Mouse (Mus musculus): ENCODE data around the gene Dnajb4.

Dnajb4 gene

DNA sequence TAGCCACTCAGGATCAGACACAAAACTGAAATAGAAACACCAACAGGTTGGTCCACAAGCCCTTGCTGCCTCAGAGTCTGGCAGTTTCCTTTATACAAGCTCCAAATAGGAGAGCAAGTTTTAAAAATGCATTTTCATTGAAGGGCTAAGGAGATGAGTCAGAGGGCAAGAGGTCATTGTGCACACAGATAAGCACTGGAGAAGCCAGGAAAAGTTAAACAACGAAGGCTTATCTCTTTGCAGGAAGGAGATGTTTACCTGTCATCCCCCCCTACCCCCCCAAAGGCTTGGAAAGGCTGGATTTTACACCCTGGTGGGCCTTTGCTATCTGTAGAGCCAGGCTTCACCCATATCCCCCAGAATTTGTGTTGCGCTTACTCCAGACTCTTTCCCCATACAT, 38.9 kb downstream of the Dnajb4 start:
- DNase-seq = no peak

DNA sequence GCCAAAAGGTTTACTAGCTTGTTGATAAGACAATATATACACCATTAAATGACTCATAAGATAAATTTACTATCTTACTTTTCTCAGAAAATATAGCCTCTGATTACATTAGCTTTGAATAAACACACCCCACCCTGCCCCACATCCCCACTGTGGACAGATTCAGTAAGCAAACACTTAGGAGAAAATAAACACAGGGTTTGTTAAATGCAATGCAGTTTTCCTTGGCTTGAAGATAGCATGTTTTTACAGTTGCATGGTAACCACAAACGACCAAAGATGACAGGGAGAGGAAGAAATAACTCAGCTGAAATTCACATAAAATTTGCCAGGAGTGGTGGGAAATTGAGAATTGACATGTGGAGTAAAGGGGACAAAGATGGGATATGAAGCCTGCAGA, 39.7 kb downstream of the Dnajb4 start:
- DNase-seq = no peak

DNA sequence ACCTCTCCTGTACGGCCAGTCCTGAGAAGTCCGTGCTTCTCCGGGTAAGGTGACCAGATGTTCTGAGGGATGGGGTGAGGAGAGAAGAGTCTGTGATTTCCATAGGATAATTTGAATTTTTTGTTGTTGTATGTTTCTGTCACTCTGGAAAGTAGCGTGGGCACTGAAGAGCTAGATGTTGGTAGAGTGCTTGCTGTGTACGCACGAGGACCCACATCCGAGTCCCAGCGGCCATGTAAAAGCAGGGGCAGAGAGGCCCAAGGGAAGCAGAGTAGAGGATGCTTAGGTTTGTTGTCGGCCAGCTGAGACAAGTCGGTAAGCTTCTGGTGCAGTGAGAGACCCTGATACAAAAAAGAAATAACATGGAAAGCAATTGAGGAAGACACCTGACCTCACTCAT, 42.1 kb downstream of the Dnajb4 start:
- DNase-seq = no peak

DNA sequence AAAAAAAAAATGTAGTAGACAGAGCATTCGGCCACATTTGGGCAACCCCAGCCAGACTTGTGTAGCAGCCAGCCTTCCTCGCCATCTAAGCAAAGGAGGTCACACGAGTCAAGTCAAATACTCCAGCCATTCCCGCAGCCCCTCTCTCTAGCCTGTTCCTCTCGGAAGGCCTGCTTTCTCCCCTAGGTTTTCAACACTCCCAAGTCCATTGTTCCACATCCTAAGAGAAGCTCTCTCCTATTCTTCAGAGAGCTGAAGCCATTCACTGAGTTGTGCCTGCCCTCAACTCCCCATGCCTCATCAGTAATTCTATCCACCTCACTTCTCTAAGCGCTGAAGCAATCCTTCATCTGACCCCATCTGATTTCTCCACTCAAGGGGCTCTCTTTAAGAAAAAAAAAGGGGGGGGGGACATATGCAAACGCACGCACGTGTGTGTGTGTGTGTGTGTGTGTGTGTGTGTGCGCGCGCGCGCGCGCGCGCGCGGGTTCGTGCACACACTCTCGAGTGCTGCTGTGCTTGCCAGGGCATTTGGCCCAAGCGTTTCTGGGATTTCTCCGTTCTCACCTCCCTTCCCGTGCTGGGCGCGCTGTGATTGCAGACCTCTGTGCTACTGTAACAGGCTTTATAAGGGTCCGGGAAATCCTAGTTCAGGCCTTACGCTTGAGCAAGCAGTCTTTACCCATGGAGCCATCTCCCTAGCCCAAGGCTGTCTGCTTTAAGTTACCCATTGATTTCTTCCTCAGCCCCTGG, 43.2 kb downstream of the Dnajb4 start:
- peak; percentile 19 for DNase-seq

DNA sequence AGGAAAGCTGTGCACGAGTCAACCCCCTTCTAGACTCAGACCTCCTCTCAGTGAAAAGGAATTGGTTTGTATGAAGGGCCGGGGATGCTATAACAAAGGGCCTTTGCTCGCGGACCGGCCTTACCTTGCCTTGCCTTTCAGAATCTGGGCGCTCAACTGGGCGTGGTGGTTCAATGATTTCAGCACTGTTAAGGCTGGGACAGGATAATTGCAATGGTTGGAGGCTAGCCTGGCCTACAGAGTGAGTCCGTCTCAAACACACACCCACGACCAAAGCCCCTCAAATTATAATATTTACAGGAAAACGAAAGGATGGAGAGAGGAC, 44.0 kb downstream of the Dnajb4 start, which contains the start of gene Gipc2:
TSS of gene Gipc2 (minus strand) at position 132 of the 325 bp plus-strand sequence.
- no peak for DNase-seq

DNA sequence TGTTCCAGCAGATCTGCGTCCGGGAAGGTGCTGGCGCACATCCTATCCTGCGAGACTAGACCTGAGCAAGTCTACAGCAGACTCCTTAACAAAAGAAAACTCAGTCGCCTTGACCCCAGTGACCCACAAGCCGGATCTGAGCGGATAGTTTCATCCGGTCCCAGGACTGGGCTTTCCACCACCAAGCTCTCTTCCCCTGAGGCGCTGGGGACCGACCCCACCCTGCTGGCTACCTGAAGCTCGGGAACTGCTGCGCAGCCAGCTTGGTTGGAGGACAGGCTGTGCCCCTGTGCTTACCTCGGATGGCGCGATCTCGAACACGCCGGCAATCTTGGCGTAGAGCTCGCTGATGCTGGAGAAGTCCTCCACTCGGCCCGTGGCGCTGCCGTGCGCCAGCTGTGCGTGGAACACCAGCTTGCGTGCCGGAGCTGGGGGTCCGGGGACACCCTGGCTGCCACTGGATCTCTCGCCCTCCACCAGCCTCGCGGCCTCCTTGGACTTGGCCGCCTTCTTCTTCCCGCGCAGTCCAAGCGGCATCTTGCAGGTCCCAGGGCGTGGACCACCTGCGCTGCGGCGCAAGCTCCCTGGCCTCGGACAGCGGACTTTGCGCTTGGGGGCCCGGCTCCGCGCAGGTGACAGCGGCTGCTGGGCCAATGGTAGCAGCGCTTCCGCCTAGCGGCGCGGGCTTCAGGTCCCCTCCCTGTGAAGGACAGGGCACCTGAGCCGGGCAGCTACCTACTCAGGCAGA, 44.6 kb downstream of the Dnajb4 start:
- DNase-seq = peak; percentile 50

DNA sequence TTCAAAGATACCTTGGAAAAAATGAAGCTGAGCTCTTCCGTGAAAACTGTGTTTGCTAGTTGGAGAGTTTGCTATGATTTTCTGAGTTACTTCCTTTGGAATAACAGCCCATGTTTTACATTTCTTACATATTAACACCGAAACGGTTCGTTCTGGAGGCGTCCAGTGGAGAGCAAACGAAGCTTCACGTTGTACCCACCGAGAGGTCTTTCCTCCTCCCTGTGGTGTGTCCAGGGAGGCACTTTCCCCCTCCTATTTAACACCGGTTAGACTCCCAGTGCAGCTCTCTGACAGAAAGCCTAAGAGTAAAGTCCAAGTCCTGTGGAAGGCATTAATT, 45.1 kb downstream of the Dnajb4 start:
- no peak for DNase-seq

DNA sequence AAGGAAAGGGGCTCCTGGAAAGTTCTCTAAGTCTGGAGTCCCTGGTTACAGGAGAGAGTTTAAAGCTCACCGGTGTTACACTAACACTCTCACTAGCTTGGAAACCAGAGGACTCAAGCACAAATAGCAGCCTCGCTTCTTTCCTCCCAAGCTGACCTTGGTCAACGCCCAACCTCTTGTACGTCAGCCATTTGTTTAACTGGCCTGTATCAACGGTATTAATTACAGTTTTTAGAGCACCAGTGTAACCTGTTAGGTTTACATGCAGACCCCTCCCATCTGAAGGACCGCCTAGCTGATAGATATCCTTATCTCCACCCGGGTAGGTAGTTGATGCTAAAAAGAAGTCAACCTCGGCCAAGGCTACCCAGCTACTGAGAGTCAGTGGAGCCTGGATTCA, 46.8 kb downstream of the Dnajb4 start:
- DNase-seq = no peak

DNA sequence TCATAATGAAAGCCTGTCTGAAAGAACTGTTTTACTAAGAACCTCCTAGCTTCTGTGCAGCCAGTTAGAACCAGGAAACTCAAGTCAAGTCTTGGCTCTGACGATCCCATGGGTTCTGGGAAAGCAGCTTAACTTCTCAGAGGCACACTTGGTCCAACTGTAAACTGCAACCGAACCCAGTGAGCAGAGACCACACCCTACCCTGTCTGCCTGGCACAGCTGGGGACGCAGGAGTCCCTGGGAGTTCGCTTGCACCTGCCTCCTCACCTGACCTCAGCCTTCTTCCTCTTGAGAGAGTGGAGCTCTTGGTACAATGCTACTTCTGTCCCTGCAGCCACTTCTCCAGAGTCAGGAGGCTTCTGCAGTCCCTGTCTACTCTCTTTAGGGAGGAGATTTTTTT, 49.5 kb downstream of the Dnajb4 start:
- no peak for DNase-seq

DNA sequence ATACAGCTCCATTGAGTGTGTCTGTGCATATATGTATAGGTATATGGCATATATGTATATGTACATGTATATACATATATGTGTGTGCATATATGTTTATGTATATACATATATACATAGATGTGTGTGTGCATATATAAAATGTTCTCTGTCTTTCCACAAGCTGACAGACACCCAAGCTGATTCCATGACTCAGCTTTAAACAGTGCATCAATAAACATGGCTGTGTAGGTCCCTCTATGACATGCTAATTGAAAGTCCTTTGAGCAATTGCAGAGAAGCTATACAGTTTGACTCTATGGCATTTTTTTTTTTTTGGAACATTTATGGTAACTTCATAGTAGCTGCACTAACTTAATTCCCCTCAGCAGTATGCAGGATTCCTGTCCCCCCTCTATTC, 50.8 kb downstream of the Dnajb4 start:
- no peak for DNase-seq

DNA sequence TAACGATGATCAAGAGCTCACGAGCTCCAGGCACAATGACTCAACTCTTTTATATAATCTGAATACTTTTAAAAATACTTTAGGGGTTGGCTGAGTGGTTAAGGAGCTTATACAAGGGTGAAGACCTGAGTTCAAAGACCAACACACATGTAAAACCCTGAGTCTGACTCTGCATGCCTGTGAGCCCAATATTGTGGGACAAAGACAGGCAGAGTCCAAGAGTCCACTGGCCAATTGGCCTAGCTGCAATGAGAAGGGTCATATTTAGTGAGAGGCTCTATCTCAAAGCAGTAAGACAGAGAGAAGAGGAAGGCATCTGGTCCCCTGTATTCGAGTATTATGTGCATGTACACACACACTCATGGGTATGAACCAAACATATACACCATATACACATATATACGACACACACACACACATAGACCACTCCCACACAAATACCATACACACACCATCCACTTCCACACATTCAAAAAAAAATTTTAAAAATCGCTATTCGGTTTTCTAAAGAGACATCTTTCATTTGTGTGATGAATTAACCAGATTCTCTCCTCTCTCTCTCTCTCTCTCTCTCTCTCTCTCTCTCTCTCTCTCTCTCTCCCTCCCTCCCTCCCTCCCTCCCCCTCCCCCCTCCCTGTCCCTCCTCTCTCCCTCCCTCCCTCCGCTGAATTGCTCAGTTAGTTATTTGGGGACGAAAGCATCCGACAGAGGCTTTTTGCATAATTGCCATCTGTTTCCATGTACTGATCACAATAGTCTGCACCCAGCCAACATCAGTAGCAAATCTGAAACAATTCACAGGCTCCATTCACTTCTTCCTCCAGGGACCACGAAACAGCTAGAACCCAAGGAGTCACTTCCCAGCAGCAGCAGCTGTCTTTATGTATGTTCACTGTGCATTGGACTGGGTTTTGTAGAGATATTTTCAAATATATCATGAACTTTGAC, 51.5 kb downstream of the Dnajb4 start:
- DNase-seq = no peak

DNA sequence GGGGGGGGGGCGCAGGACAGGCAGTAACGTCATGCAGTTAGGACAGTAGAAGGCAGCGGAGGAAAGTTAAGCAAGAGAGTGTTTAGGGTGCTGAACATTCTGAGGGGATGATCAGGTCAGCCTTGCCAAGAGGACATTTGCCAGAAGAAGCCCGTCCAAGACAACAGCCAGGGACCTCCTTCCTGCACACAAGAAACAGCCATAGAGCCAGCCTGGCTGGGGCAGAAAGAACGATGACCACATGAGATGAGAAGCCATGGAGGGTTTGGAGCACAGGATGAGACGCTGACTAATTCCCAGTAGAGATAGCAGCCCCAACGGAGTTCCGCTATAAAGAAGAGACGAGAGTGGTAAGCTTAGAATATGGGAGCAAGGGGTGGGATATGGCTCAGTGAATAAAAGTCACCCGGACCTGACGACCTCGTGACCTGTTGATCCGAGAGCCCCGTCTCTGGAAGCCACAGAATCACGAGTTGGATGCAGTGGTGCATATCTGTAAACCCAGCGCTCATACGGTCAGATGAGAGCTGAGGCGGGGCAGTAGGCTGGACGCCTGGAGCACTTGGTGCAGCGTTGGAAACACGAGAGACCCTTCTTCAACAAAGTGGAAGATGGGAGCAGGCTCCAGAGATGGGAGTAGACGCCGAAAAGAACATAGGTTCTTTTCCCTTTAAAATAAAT, 53.1 kb downstream of the Dnajb4 start:
- DNase-seq = no peak

DNA sequence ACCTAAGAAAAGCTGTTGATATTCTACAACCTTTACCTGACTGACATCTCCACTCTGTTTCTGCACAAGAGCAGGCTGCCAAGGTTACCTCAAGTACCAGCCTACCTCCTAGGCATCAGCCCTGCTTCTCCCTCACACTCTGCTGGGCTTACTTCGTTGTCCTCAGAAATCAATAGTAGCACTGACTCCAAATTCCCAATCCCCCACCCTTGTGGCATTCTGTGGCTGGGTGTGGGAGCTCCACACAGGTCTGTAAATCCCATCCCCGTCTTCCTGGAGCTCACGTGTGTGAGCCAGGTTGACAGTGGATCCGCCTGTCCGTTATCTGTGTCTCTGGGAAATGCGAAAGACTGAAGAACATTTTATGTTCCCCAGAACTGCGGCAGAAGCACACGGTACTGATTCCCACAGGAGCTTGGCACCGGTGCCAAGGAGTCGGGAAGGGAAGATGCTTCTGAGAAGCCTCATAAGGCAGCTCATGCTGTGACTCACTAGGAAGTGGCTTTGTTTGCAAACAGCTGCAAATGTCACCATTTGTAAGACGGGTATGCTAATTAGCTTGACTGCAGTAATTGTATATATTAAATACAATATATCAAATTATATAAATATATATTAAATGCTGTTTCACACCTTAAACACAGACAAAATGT, 54.7 kb downstream of the Dnajb4 start:
- DNase-seq = peak; percentile 34

DNA sequence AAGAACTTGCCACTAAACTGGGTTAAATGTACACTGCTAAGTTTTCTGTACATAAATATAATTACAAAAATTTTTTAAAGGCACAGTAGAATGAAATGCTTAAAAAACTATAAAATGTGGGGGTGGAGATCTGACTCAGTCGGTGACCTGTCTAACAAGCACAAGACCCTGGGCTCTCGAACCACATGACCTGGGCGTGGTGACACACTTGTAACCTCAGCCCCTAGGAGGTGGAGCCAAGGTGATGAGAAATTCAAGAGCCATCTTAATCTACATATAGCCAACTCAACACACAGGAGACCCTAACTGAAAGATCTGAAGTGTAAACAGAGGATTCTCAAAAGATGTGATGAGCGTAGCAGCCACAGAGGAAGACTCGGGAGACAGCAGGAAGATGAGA, 56.0 kb downstream of the Dnajb4 start:
- DNase-seq = no peak

DNA sequence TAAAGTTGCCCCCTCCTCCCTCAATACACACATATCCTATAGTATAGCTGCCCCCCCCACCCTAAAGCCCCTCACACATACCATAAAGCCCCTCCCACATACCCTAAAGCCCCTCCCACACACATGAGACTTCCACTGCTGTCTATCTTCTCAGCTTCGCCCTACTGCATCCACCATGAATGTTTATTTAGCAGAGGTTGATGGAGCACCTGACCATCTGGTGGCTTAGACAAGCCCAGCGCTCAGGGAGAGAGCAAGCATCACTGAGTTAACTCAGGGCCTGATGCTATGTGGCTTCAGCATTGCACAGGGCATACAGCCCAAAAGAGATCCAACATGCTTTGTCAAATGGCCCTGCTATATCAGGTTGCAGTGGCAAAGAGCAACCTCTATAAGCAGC, 57.0 kb downstream of the Dnajb4 start:
- DNase-seq = no peak

DNA sequence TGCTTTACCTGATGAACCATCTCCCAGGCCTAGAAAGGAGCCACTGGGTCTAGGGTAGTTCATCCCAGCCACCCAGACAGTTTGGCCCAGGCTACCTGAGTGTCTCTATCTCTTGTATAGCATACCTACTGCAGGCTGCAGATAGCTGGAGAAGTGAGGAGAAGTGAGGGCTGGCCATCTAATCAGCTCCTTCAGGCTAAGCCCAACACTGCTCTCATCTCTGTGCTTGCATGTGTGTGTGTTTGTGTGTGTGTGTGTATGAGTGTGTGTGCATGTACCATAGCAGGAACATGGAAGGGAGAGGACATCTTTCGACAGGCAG, 57.7 kb downstream of the Dnajb4 start:
- no peak for DNase-seq

DNA sequence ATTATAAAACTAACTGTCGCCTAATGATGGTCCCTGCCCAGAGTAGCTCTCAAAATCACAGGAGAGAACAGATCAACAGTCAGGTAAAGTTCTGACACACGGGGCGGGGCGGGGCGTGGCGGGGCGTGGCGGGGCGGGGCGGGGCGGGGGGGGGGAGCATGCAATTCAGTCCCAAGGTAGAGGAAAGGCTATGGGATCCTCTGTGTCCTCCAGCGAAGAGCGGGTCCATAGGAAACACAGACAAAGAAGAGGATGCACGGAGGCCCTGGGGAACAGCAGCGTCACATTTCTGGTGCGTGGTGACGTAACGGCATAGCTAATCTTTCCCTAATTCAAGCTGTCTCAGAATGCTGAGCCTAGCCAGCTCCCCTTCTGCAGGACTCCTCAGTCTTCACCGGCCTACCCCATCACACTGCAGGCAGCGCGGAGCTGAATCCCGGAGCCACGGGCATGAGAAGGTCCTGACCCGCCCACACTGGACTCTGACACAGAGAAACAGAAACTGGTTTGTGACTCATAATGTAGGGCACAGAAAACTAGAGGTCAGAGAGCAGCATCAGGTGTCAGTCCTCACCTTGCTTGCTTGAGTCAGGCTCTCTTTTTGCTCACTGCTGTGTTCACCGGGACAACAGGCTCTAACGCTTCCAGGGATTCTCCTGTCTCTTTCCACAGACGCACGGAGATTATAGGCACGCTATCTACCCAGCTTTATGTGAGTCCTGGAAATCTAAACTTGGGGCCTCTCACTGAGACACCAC, 58.2 kb downstream of the Dnajb4 start:
- no peak for DNase-seq

DNA sequence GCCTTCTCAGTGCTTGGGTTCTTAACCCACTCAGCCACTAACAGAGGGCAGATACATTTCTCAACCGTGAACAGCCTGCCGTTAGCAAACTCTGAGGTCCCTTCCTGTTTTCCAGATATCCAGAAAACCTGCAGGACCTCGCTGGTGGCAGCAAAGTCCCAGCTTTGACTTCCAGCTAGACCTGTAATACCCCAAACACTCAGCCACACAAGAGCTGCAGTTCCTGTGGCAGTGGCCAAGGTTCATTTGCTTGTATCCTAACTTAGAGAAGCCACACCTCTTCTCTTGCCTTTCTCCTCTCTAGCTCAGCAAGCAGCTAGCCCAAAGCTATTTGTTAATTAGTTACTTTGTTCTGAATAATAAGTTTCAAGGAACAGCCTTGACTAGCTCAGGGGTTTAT, 60.2 kb downstream of the Dnajb4 start:
- no peak for DNase-seq

DNA sequence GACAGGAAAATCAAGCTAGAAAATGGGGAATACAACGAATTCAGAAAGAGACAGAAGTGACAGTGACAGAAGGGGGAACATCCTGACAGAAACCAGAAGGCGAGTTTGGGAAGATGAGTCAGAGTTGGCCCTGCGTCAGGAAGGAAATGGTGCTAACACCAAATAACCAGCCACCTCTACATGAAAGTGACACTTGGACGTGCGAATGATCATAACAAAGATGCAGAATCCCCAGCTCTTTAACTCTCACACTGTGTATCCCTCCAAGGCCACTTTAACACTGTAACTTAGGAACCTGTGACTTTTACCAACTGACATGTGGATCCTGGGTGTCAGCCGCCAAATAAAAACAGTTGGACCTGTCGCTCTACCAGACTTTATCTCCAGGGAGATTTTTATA, 60.7 kb downstream of the Dnajb4 start:
- DNase-seq = no peak

DNA sequence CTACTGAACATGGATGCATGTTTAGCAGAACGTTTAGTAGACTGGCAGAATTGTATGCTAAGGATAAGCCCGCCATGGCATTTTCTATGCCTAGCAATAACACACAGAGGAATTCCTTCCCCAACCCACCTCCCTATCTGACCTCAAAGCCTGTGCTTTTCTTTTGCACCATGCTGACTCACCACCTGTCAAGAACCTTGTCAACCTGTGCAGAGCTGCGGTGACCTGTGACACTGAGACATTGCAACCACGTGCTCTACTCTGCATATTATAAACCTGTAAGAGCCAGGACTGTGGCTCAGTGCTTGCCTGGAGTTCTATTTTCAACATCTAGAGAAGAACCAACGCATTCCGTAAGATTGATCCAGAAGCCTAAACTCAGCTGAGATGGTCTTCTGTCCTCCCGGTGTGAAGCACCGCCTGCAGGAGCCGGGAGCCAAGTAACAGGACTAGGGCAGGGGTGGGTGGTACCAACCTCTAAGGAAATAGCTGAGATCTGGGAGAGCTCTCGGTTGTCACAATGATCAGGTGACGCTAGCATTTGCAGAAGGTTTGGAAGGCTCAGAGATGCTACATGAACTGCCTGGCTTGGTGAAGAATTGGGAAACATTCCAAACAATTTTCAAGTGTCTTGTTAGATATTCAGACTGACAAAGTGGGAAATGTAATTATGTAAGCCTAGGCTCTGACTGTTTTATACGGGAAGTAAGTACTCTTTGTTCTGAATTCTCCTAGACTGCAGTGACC, 62.8 kb downstream of the Dnajb4 start:
- no peak for DNase-seq

DNA sequence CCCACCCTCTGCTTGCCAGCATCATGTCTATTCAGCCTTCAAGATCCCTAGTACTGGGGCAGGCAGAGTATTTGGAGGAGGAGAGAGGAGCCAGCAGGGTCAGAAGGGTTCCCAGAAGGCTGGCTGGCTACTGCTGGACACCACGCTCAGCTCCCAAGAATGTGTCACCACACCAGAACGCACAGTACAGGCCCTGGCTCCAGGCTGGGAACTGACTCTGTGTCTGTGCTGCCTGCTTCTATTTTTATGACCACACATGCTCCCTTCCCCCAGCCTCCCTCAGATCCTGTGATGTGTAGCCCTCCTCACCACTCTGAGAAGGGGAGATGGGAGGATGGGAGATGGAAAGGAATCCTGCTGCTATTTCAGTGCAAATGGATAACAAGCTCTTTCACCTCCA, 64.9 kb downstream of the Dnajb4 start:
- DNase-seq = no peak

Data from right cerebral cortex, postnatal 4 days (tissue).